Mouse (Mus musculus) Patski (cell line): ENCODE results near the gene Ccng1. TPM values are rescaled to one million over a fixed set of nuclear protein-coding genes. Genes with fewer than 3 reads are reported as not detected.
"Not testable (repeated sequence)": the region's sequence is repeated elsewhere in the genome, so short reads cannot be mapped to it uniquely, and the experiment has no call there.

Experiments
- ATAC-seq: fragments of 100-300 bp; one replicate; pipeline ENCODE4 v1.8.0; 2021
- CTCF ChIA-PET: fragments of 350-600 bp; sonication (Branson Sonifier 250); formaldehyde crosslinking; loops from one replicate; lab custom pipeline; 2022; ENCODE audit warnings: inconsistent platforms; lab: Charles Lee
- POLR2A ChIA-PET: fragments of 350-600 bp; sonication (Branson Sonifier 250); formaldehyde crosslinking; loops from one replicate; lab custom pipeline; 2022; ENCODE audit warnings: antibody characterized with exemption, inconsistent platforms; lab: Charles Lee
- DNase-seq: peaks from one replicate; pipeline ENCODE4 v3.0.0-alpha.2; 2011; ENCODE audit warnings: low read depth, low spot score
- H3K27me3 ChIP-seq: fragments of 371-371 bp; one replicate; pipeline ENCODE4 v1.5.1; 2021
- CTCF ChIP-seq: fragments of 100-300 bp; IDR thresholded peaks from one replicate; pipeline ENCODE4 v1.5.1; 2021
- in situ Hi-C: fragments of 300-500 bp; cut with MboI; formaldehyde crosslinking; loops from 3 replicates; pipeline ENCODE4 v1.11.1; 2018; ENCODE audit warnings: low pct_unique_long_range_greater_than_20kb, mixed read lengths
- polyA plus RNA-seq: library from polyadenylated mRNA; unstranded; gene quantifications from one replicate; pipeline ENCODE4 v1.2.3, GENCODE M21; 2021

The Ccng1 gene
- polyA plus RNA-seq, 1 experiment from 2014 or later, result 77.6 TPM

GRCm38 (mm10) chr11:40733339-40734174 is 21.6 kb downstream of the Ccng1 start, which contains the start of the genes Hmmr and Nudcd2:
Gene Hmmr, minus strand, starts transcription at chr11:40733422.
Gene Nudcd2, plus strand, starts transcription at chr11:40733667.
- H3K27me3 ChIP-seq, result no peaks in the 10 kb centered on the region
- POLR2A ChIA-PET, result interaction anchor here (0.7 kb wide), 1 partner anchor 13 kb away, joined by 3 read pairs; no protein-coding TSS in a partner anchor
- CTCF ChIA-PET, result interaction anchor here (0.7 to 1.0 kb wide), 2 partner anchors 9 to 39 kb away, joined by 3 read pairs; partner anchors contain the start of gene Mat2b
- TF ChIP-seq CTCF, result no peak
- ATAC-seq, result peak; percentile 98
- peak; percentile 94 for DNase-seq
- in situ Hi-C loops, result no loop called here

- TF ChIP-seq CTCF, result no peak
- CTCF ChIA-PET, result interaction anchor here (0.7 to 1.1 kb wide), 3 partner anchors 9 to 39 kb away, joined by 3 read pairs; partner anchors contain the start of gene Mat2b
- in situ Hi-C loops, result no loop called here
- no peaks in the 10 kb centered on the region for H3K27me3 ChIP-seq
- POLR2A ChIA-PET, result interaction anchor here (0.6 to 0.7 kb wide), 2 partner anchors 10 to 12 kb away, joined by 3 to 4 read pairs; no protein-coding TSS in a partner anchor
- DNase-seq (no peak), ATAC-seq (no peak)
Observed at GRCm38 (mm10) chr11:40732997-40733338, 22.1 kb downstream of the Ccng1 start.

GRCm38 (mm10) chr11:40718324-40718723 is 36.8 kb downstream of the Ccng1 start:
- ChIA-PET POLR2A (interaction anchor here (0.9 kb wide), 1 partner anchor 24 kb away, joined by 3 read pairs; no protein-coding TSS in a partner anchor), CTCF (no interaction called here)
- H3K27me3 ChIP-seq, result no peaks in the 10 kb centered on the region
- no peak for DNase-seq
- no peak for ATAC-seq
- in situ Hi-C loops, result no loop called here
- TF ChIP-seq CTCF, result no peak

GRCm38 (mm10) chr11:40715524-40715923 is 39.6 kb downstream of the Ccng1 start:
- in situ Hi-C loops, result no loop called here
- POLR2A ChIA-PET, result no interaction called here
- CTCF ChIA-PET, result interaction anchor here (1.3 kb wide), 2 partner anchors 8 to 9 kb away, joined by 3 read pairs; no protein-coding TSS in a partner anchor
- DNase-seq (no peak), ATAC-seq (no peak)
- H3K27me3 ChIP-seq, result no peaks in the 10 kb centered on the region
- TF ChIP-seq CTCF, result peak; percentile 61

GRCm38 (mm10) chr11:40713858-40714257 is 41.3 kb downstream of the Ccng1 start:
- no peak for ATAC-seq
- DNase-seq, result no peak
- in situ Hi-C loops, result no loop called here
- no peaks in the 10 kb centered on the region for H3K27me3 ChIP-seq
- POLR2A ChIA-PET, result interaction anchor here (1.2 kb wide), 1 partner anchor 9 kb away, joined by 5 read pairs; no protein-coding TSS in a partner anchor
- no peak for TF ChIP-seq CTCF
- CTCF ChIA-PET, result interaction anchor here (1.1 to 2.2 kb wide), 5 partner anchors 9 to 24 kb away, joined by 3 to 6 read pairs (median 3); no protein-coding TSS in a partner anchor

- DNase-seq, POLR2A ChIA-PET, CTCF ChIA-PET, in situ Hi-C loops, H3K27me3 ChIP-seq, ATAC-seq: not testable (repeated sequence)
Observed at GRCm38 (mm10) chr11:40709899-40710298, 45.2 kb downstream of the Ccng1 start.

Other genes with a start within 250 kb of the Ccng1 start
- 101 TPM for gene Mat2b, start 60.1 kb downstream of the Ccng1 start, polyA plus RNA-seq
- 27.7 TPM for gene Hmmr, start 21.9 kb downstream of the Ccng1 start, polyA plus RNA-seq
- 84.7 TPM for gene Nudcd2, start 21.6 kb downstream of the Ccng1 start, polyA plus RNA-seq